Mouse (Mus musculus): ENCODE measurements around the gene Nova2. TPM values are rescaled to one million over a fixed set of nuclear protein-coding genes. Genes with fewer than 3 reads are reported as not detected.

Gene Nova2
- polyA plus RNA-seq, 1 experiment from 2014 or later = 0.68 TPM

GRCm38 (mm10) chr7:18900513-18900912, 25.2 kb upstream of the Nova2 start:
- Histone ChIP-seq H3K36me3 (peaks cover 55% of the 10 kb centered on the region), H3K27ac (no peak overlapping the region), H3K4me2 (no peak overlapping the region), H3K27me3 (no peaks in the 10 kb centered on the region), H3K4me3 (no peak overlapping the region), H3K9me3 (no peaks in the 10 kb centered on the region), H3K4me1 (no peaks in the 10 kb centered on the region), H3K9ac (no peak overlapping the region)
- no peak for ATAC-seq (ENCODE audit: insufficient number of reproducible peaks, low FRiP score, low TSS enrichment, low read depth)
- 92% methylated on average over 2 of the region's 2 CpGs for WGBS

- H3K9ac ChIP-seq = no peak overlapping the region
- no peaks in the 10 kb centered on the region for H3K4me1 ChIP-seq
- ATAC-seq (ENCODE audit: insufficient number of reproducible peaks, low FRiP score, low TSS enrichment, low read depth) = no peak
- 76% methylated on average over 3 of the region's 3 CpGs for WGBS
- peaks cover 55% of the 10 kb centered on the region for H3K36me3 ChIP-seq
- no peak overlapping the region for H3K27ac ChIP-seq
- no peaks in the 10 kb centered on the region for H3K9me3 ChIP-seq
- no peak overlapping the region for H3K4me3 ChIP-seq
- H3K27me3 ChIP-seq = no peaks in the 10 kb centered on the region
- no peak overlapping the region for H3K4me2 ChIP-seq
Measured at GRCm38 (mm10) chr7:18902486-18902885, 23.2 kb upstream of the Nova2 start.

GRCm38 (mm10) chr7:18904971-18905370, 20.7 kb upstream of the Nova2 start:
- H3K27ac ChIP-seq = no peak overlapping the region
- H3K36me3 ChIP-seq = peaks cover 33% of the 10 kb centered on the region
- ATAC-seq (ENCODE audit: insufficient number of reproducible peaks, low FRiP score, low TSS enrichment, low read depth) = no peak
- no peak overlapping the region for H3K4me3 ChIP-seq
- H3K9me3 ChIP-seq = no peaks in the 10 kb centered on the region
- no peak overlapping the region for H3K4me2 ChIP-seq
- no peak overlapping the region for H3K9ac ChIP-seq
- no peaks in the 10 kb centered on the region for H3K27me3 ChIP-seq
- peaks cover 18% of the 10 kb centered on the region for H3K4me1 ChIP-seq
- 77% methylated on average over 3 of the region's 3 CpGs for WGBS

GRCm38 (mm10) chr7:18909797-18910196, 15.9 kb upstream of the Nova2 start:
- Histone ChIP-seq H3K4me3 (peak overlapping the region; percentile 73), H3K4me1 (peaks cover 24% of the 10 kb centered on the region), H3K36me3 (peaks cover 5% of the 10 kb centered on the region), H3K4me2 (peak overlapping the region; percentile 60), H3K27me3 (no peaks in the 10 kb centered on the region), H3K9ac (peak overlapping the region; percentile 55), H3K27ac (peak overlapping the region; percentile 43; the same call in 1 of the 2 replicates), H3K9me3 (no peaks in the 10 kb centered on the region)
- 6% methylated on average over 17 of the region's 17 CpGs for WGBS
- no peak for ATAC-seq (ENCODE audit: insufficient number of reproducible peaks, low FRiP score, low TSS enrichment, low read depth)

GRCm38 (mm10) chr7:18910241-18910831, 15.4 kb upstream of the Nova2 start, which contains the start of gene Ccdc61:
Ccdc61 (minus strand) TSS chr7:18910415.
- ATAC-seq (ENCODE audit: insufficient number of reproducible peaks, low FRiP score, low TSS enrichment, low read depth) = peak; percentile 99
- no peaks in the 10 kb centered on the region for H3K27me3 ChIP-seq
- H3K4me3 ChIP-seq = peak within 1 kb of the TSS; percentile 73
- H3K36me3 ChIP-seq = peaks cover 5% of the 10 kb centered on the region
- WGBS = under 1% methylated on average over 33 of the region's 33 CpGs
- peak within 1 kb of the TSS; percentile 55 for H3K9ac ChIP-seq
- H3K4me1 ChIP-seq = peaks cover 24% of the 10 kb centered on the region
- peak within 1 kb of the TSS; percentile 43; the same call in 1 of the 2 replicates for H3K27ac ChIP-seq
- peak within 1 kb of the TSS; percentile 71 for H3K4me2 ChIP-seq
- H3K9me3 ChIP-seq = no peaks in the 10 kb centered on the region

GRCm38 (mm10) chr7:18916254-18916653, 9.4 kb upstream of the Nova2 start:
- Histone ChIP-seq H3K36me3 (no peaks in the 10 kb centered on the region), H3K9ac (no peak overlapping the region), H3K4me2 (no peak overlapping the region), H3K27ac (no peak overlapping the region), H3K4me1 (0 out of 2 replicates have a peak, but pooled peaks cover 2% of the 10 kb centered on the region), H3K27me3 (peaks cover 16% of the 10 kb centered on the region), H3K9me3 (no peaks in the 10 kb centered on the region), H3K4me3 (no peak overlapping the region)
- ATAC-seq (ENCODE audit: insufficient number of reproducible peaks, low FRiP score, low TSS enrichment, low read depth) = no peak
- WGBS = 68% methylated on average over 4 of the region's 4 CpGs

- Histone ChIP-seq H3K9me3 (no peaks in the 10 kb centered on the region), H3K4me2 (no peak overlapping the region), H3K4me3 (no peak overlapping the region), H3K27me3 (peaks cover 25% of the 10 kb centered on the region), H3K27ac (no peak overlapping the region), H3K9ac (no peak overlapping the region), H3K36me3 (no peaks in the 10 kb centered on the region), H3K4me1 (0 out of 2 replicates have a peak, but pooled peaks cover 2% of the 10 kb centered on the region)
- 54% methylated on average over 3 of the region's 3 CpGs for WGBS
- ATAC-seq (ENCODE audit: insufficient number of reproducible peaks, low FRiP score, low TSS enrichment, low read depth) = no peak
Measured at GRCm38 (mm10) chr7:18917931-18918330, 7.8 kb upstream of the Nova2 start.

- no peak for ATAC-seq (ENCODE audit: insufficient number of reproducible peaks, low FRiP score, low TSS enrichment, low read depth)
- Histone ChIP-seq H3K27me3 (peaks cover 54% of the 10 kb centered on the region), H3K4me1 (peaks cover 12% of the 10 kb centered on the region), H3K27ac (no peak overlapping the region), H3K4me3 (no peak overlapping the region; the same call in 1 of the 2 replicates), H3K9ac (no peak overlapping the region), H3K4me2 (no peak overlapping the region), H3K9me3 (no peaks in the 10 kb centered on the region), H3K36me3 (no peaks in the 10 kb centered on the region)
- 2% methylated on average over 12 of the region's 12 CpGs for WGBS
Measured at GRCm38 (mm10) chr7:18921069-18921468, 4.6 kb upstream of the Nova2 start.

GRCm38 (mm10) chr7:18922807-18923206, 2.9 kb upstream of the Nova2 start:
- H3K27me3 ChIP-seq = peaks cover 72% of the 10 kb centered on the region
- H3K4me3 ChIP-seq = no peak overlapping the region
- no peak for ATAC-seq (ENCODE audit: insufficient number of reproducible peaks, low FRiP score, low TSS enrichment, low read depth)
- no peaks in the 10 kb centered on the region for H3K9me3 ChIP-seq
- no peaks in the 10 kb centered on the region for H3K36me3 ChIP-seq
- H3K4me1 ChIP-seq = peaks cover 15% of the 10 kb centered on the region
- whole genome bisulfite sequencing = 55% methylated on average over 5 of the region's 5 CpGs
- H3K9ac ChIP-seq = no peak overlapping the region
- H3K27ac ChIP-seq = no peak overlapping the region
- H3K4me2 ChIP-seq = no peak overlapping the region

GRCm38 (mm10) chr7:18923267-18923666, 2.4 kb upstream of the Nova2 start:
- Histone ChIP-seq H3K4me2 (no peak overlapping the region), H3K4me1 (peaks cover 15% of the 10 kb centered on the region), H3K27ac (no peak overlapping the region), H3K4me3 (no peak overlapping the region), H3K36me3 (no peaks in the 10 kb centered on the region), H3K27me3 (peaks cover 76% of the 10 kb centered on the region), H3K9me3 (no peaks in the 10 kb centered on the region), H3K9ac (no peak overlapping the region)
- no peak for ATAC-seq (ENCODE audit: insufficient number of reproducible peaks, low FRiP score, low TSS enrichment, low read depth)
- 76% methylated on average over 11 of the region's 11 CpGs for WGBS

- Histone ChIP-seq H3K36me3 (no peaks in the 10 kb centered on the region), H3K4me3 (no peak overlapping the region), H3K9me3 (no peaks in the 10 kb centered on the region), H3K27ac (no peak overlapping the region), H3K9ac (no peak overlapping the region), H3K4me2 (no peak overlapping the region), H3K27me3 (peaks cover 79% of the 10 kb centered on the region), H3K4me1 (peaks cover 15% of the 10 kb centered on the region)
- WGBS = 29% methylated on average over 4 of the region's 4 CpGs
- no peak for ATAC-seq (ENCODE audit: insufficient number of reproducible peaks, low FRiP score, low TSS enrichment, low read depth)
Measured at GRCm38 (mm10) chr7:18923711-18924191, 1.9 kb upstream of the Nova2 start.

- Histone ChIP-seq H3K4me1 (peaks cover 15% of the 10 kb centered on the region), H3K4me3 (no peak overlapping the region), H3K9ac (no peak overlapping the region), H3K36me3 (no peaks in the 10 kb centered on the region), H3K4me2 (no peak overlapping the region), H3K9me3 (no peaks in the 10 kb centered on the region), H3K27me3 (peaks cover 79% of the 10 kb centered on the region), H3K27ac (no peak overlapping the region)
- 16% methylated on average over 8 of the region's 8 CpGs for WGBS
- ATAC-seq (ENCODE audit: insufficient number of reproducible peaks, low FRiP score, low TSS enrichment, low read depth) = no peak
Measured at GRCm38 (mm10) chr7:18924321-18924720, 1.4 kb upstream of the Nova2 start.

Data from limb, embryonic 15.5 days (tissue).